Mouse (Mus musculus) ES-Bruce4 (cell line): Measurements from ENCODE around the gene Dpysl5. TPM values are rescaled to one million over a fixed set of nuclear protein-coding genes. Genes with fewer than 3 reads are reported as not detected.
A peak's percentile ranks its signal among the peaks of the same experiment; 100 is the strongest.

Experiments
- H3K27ac ChIP-seq: 2 replicates; pipeline ENCODE4 v1.5.1; 2012; ENCODE audit warnings: low read length, inconsistent platforms; ENCODE audit not compliant: insufficient read depth
- H3K27me3 ChIP-seq: 2 replicates; pipeline ENCODE4 v1.6.1; 2012; ENCODE audit warnings: mild to moderate bottlenecking, low read length, inconsistent platforms; ENCODE audit not compliant: control insufficient read depth, poor library complexity, insufficient read depth, severe bottlenecking
- H3K36me3 ChIP-seq: 2 replicates; pipeline ENCODE4 v1.6.1; 2012; ENCODE audit warnings: inconsistent platforms, mild to moderate bottlenecking, low read length, moderate library complexity; ENCODE audit not compliant: control insufficient read depth, poor library complexity, insufficient read depth, severe bottlenecking
- H3K4me1 ChIP-seq: one replicate; pipeline ENCODE4 v1.8.1; 2011; ENCODE audit warnings: low read length; ENCODE audit not compliant: control insufficient read depth, insufficient read depth
- H3K4me3 ChIP-seq: 2 replicates; pipeline ENCODE4 v1.5.1; 2011; ENCODE audit warnings: low read depth, mild to moderate bottlenecking, low read length
- H3K9ac ChIP-seq: 2 replicates; pipeline ENCODE4 v1.6.1; 2012; ENCODE audit warnings: low read depth, mild to moderate bottlenecking, inconsistent platforms; ENCODE audit not compliant: poor library complexity, severe bottlenecking
- H3K9me3 ChIP-seq: replicated peaks from 2 replicates; pipeline ENCODE4 v1.6.1; 2012; ENCODE audit warnings: mild to moderate bottlenecking, low read length, inconsistent platforms; ENCODE audit not compliant: control insufficient read depth, poor library complexity, insufficient read depth, severe bottlenecking
- CTCF ChIP-seq: IDR thresholded peaks from one replicate; pipeline ENCODE4 v1.8.1; 2011; ENCODE audit warnings: low read depth, low read length
- EP300 ChIP-seq: IDR thresholded peaks from 2 replicates; pipeline ENCODE4 v1.6.1; 2011; ENCODE audit warnings: low read depth, low read length; ENCODE audit not compliant: insufficient read depth
- POLR2A ChIP-seq: IDR thresholded peaks from one replicate; pipeline ENCODE4 v1.8.1; 2011; ENCODE audit warnings: low read length; ENCODE audit not compliant: insufficient read depth
- polyA plus RNA-seq: library from polyadenylated mRNA; stranded (reverse); fragments of >200 nt; gene quantifications from 2 replicates; pipeline ENCODE4 v1.2.4, GENCODE M21; 2011; ENCODE audit warnings: low read depth; ENCODE audit not compliant: missing spikeins, insufficient read depth, insufficient read length

The Dpysl5 gene
- polyA plus RNA-seq, 1 experiment: 35.2 TPM

GRCm38 (mm10) chr5:30765596-30766370 is 54.4 kb downstream of the Dpysl5 start:
- Histone ChIP-seq H3K36me3 (no peaks in the 10 kb centered on the region), H3K27me3 (no peaks in the 10 kb centered on the region), H3K4me3 (no peak overlapping the region), H3K4me1 (no peaks in the 10 kb centered on the region), H3K9ac (no peak overlapping the region), H3K9me3 (peaks cover 11% of the 10 kb centered on the region), H3K27ac (no peak overlapping the region)
- TF ChIP-seq CTCF (no peak), POLR2A (no peak), EP300 (no peak)

DNA sequence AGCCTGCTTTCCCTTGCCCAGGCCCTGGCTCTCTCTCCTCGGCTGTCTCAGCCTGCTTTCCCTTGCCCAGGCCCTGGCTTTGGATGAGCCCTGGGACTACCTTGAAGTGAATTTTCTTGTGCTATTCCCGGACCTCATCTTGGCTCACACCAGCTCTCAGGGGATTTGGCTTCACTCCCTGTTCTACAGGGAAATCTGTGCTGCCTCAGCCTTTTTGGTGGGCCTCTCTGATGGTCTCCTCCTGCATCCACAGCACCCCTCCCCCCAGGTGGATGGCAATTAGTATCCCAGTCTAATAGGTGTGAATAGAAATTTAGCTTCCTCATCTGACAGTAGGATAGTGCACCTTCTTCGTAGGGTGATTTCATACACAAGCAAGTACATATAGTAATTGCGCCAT is 56.7 kb downstream of the Dpysl5 start:
- Histone ChIP-seq H3K9ac (no peak overlapping the region), H3K4me3 (no peak overlapping the region), H3K27me3 (no peaks in the 10 kb centered on the region), H3K4me1 (no peaks in the 10 kb centered on the region), H3K9me3 (peaks cover 11% of the 10 kb centered on the region), H3K36me3 (no peaks in the 10 kb centered on the region), H3K27ac (no peak overlapping the region)
- TF ChIP-seq POLR2A (no peak), CTCF (no peak)

DNA sequence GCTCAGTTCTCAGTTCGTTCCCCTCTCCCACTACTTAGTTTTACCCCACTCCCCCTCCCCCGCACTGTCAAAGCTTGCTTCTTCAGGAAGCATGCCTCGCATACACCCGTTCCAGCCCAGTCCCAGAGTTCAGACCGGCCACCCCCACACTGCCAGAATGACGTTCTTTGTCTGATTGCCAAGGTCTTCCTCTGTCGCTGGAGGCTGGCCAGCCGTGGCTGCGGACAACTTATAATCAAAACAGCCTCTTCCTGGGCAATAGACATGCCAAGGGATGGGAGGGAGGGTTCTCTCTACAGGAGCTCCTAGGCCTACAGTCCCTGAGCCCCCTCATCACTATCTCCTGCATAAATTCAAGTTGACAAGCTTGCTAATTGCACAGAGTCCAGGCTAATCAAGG is 57.2 kb downstream of the Dpysl5 start:
- Histone ChIP-seq H3K27ac (no peak overlapping the region), H3K27me3 (no peaks in the 10 kb centered on the region), H3K9ac (no peak overlapping the region), H3K4me3 (no peak overlapping the region), H3K9me3 (peaks cover 11% of the 10 kb centered on the region), H3K36me3 (no peaks in the 10 kb centered on the region), H3K4me1 (no peaks in the 10 kb centered on the region)
- TF ChIP-seq POLR2A (no peak), EP300 (no peak), CTCF (no peak)

GRCm38 (mm10) chr5:30769075-30769474 is 57.7 kb downstream of the Dpysl5 start:
- Histone ChIP-seq H3K27ac (no peak overlapping the region), H3K27me3 (no peaks in the 10 kb centered on the region), H3K9ac (no peak overlapping the region), H3K9me3 (peaks cover 11% of the 10 kb centered on the region), H3K36me3 (no peaks in the 10 kb centered on the region), H3K4me1 (no peaks in the 10 kb centered on the region), H3K4me3 (no peak overlapping the region)
- TF ChIP-seq POLR2A: no peak
- no peak for TF ChIP-seq CTCF
- no peak for TF ChIP-seq EP300

GRCm38 (mm10) chr5:30774601-30775371 is 63.4 kb downstream of the Dpysl5 start:
- peak overlapping the region; percentile 36; the same call in 1 of the 2 replicates for H3K9ac ChIP-seq
- no peaks in the 10 kb centered on the region for H3K27me3 ChIP-seq
- no peaks in the 10 kb centered on the region for H3K9me3 ChIP-seq
- H3K27ac ChIP-seq: no peak overlapping the region
- H3K36me3 ChIP-seq: no peaks in the 10 kb centered on the region
- peak overlapping the region; percentile 76 for H3K4me3 ChIP-seq
- no peaks in the 10 kb centered on the region for H3K4me1 ChIP-seq
- TF ChIP-seq CTCF: peak; percentile 76
- TF ChIP-seq EP300: no peak
- TF ChIP-seq POLR2A: no peak

DNA sequence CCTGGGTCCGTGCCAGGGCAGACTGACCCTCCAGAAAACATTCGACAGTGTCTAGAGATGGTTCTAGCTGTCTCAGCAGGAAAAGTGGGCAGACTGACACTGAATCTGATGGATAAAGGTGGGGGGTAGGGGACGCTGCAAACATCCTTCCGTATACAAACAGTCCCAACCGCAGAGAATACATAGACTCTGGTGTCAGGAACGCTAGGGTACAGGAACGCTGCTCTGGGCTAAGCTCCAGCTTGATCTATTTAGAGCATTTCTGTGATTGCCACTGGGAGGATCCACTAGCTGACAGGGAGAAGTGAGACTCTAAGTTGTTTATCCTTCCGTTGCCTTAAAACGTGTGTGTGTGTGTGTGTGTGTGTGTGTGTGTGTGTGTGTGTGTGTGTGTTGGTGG is 69.3 kb downstream of the Dpysl5 start:
- Histone ChIP-seq H3K27me3 (no peaks in the 10 kb centered on the region), H3K36me3 (no peaks in the 10 kb centered on the region), H3K4me1 (no peaks in the 10 kb centered on the region), H3K9me3 (no peaks in the 10 kb centered on the region), H3K4me3 (no peak overlapping the region), H3K9ac (no peak overlapping the region), H3K27ac (no peak overlapping the region)
- no peak for TF ChIP-seq CTCF
- TF ChIP-seq POLR2A: no peak
- no peak for TF ChIP-seq EP300
